Mouse (Mus musculus): ENCODE data around the gene Tcf7l2.

Tcf7l2 gene

GRCm38 (mm10) chr19:55857328-55857727 is 115.7 kb downstream of the Tcf7l2 start:
- DNase-seq (ENCODE audit: low read depth in 1 of 2, low spot score in 2 of 2): no peak

- no peak for DNase-seq (ENCODE audit: low read depth in 1 of 2, low spot score in 2 of 2)
Observed at GRCm38 (mm10) chr19:55860009-55860743, 118.6 kb downstream of the Tcf7l2 start.

DNA sequence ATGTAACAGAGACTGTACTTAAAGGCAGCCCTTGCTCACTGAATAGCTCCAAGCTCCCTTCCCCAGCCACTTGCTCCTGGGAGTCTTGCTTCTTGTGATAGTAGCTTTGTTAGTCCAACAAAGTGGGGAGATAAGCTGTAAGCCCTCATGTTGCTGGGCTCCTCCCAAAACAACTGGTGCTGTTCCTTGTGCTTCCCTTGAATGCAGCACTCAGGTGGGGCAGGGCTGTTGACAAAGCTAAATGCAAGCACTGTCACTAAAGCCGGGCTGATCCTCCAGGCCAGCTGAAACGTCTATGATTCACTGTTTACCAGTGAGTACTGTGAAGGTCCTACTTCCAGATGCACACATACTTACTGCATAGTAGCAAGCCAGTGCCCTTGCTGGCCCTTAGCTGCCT is 120.1 kb downstream of the Tcf7l2 start:
- no peak for DNase-seq (ENCODE audit: low read depth in 1 of 2, low spot score in 2 of 2)

DNA sequence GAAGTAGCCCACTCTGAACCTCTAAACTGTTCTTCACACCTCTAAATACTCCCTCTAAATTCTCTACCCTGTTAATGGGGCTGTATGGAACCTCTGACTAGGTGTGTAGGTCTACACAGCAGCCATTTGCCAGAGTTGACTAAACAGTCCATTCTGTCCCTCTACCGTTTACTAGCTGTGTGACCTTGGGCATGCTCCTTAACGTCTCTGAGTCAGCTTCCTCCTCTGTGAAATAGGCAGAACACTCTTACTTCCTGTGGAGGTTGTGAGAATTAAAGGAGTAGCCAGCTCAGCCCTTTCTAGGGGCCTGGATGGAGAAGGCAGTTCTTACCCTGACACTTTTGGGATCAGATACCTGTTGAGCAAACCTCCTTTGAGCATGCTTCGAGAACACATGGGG is 120.9 kb downstream of the Tcf7l2 start:
- DNase-seq (ENCODE audit: low read depth in 1 of 2, low spot score in 2 of 2): no peak

- no peak for DNase-seq (ENCODE audit: low read depth in 1 of 2, low spot score in 2 of 2)
Observed at GRCm38 (mm10) chr19:55865049-55865448, 123.4 kb downstream of the Tcf7l2 start.

- DNase-seq (ENCODE audit: low read depth in 1 of 2, low spot score in 2 of 2): peak; percentile 28 to 33
Observed at GRCm38 (mm10) chr19:55865774-55866578, 124.4 kb downstream of the Tcf7l2 start.

GRCm38 (mm10) chr19:55867255-55867654 is 125.6 kb downstream of the Tcf7l2 start:
- no peak for DNase-seq (ENCODE audit: low read depth in 1 of 2, low spot score in 2 of 2)

DNA sequence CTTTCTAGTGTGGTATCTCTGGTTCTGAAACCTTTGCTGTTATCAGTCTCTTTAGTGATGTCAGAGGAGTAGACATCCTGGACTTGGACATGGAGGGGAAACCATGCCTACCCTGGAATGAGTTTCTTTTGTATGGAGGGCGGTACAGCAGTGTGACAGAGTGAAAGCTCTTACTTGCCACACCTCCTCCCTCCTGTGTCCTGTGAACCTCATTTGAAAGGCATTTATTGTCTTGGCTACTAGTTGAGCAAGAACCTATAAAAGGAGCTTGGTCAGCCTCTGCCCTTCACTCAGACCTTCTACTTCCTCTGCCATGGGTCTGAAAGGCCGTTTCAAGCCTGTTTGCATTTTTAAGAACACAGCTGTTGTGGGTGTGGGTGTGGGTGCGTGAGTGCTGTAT is 126.3 kb downstream of the Tcf7l2 start:
- no peak for DNase-seq (ENCODE audit: low read depth in 1 of 2, low spot score in 2 of 2)

DNA sequence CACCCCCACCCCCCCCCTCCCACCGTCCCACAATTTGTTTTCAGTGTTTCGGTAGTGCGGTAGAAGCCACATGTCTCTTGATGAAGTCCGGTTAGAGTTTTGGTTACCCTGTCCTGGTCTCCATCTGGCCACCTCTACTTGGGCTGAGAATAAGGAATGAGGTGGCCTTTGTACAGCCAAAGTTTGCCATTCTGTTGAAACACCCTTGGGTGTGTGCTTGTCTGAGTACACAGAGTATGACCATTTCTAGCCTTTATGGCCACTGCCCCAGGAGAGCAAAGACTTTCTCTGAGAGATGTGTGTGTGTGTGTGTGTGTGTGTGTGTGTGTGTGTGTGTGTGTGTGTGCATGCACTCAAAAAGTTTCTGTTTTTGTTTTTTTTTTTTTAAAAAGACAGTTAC is 127.0 kb downstream of the Tcf7l2 start:
- no peak for DNase-seq (ENCODE audit: low read depth in 1 of 2, low spot score in 2 of 2)

DNA sequence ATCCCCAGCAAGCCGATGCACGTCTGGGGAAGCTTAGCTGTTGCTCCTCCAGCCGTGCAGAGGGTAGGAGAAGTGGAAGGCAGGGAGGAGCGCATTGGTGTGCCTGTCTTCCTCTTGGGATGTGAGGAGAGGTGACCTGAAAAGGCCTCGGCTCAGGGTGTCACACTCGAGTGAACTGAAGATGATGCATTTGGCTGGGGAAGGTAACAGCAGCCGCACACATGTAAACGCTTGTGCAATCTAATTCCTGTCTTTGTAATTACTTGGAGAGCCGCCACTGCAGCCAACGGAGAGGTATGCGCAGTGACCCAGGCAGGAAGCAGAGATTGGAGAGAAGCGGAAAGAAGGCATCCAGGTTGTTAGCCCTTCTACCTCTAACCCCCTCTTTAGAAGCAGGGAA is 129.2 kb downstream of the Tcf7l2 start:
- no peak for DNase-seq (ENCODE audit: low read depth in 1 of 2, low spot score in 2 of 2)

GRCm38 (mm10) chr19:55871496-55871895 is 129.9 kb downstream of the Tcf7l2 start:
- no peak for DNase-seq (ENCODE audit: low read depth in 1 of 2, low spot score in 2 of 2)

DNA sequence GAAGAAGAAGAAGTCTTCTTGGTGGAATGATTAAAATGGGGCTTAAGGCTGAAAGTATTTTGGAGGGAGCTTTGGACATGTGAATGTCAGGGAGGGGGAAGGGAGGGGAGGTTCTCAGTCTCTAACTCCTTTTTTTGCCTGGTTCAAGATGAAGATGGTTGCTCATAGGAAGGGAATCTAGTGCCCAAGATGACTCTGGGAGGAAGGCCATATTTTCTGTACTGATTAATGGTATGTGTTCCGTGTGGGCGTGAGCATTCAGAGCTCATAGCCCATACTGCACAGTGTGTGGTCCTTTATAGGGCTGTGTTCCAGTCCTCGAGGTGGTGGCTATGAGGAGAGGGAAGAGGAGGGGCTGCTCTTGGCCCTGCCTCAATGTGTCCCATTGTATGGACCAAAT is 131.6 kb downstream of the Tcf7l2 start:
- DNase-seq (ENCODE audit: low read depth in 1 of 2, low spot score in 2 of 2): no peak

DNA sequence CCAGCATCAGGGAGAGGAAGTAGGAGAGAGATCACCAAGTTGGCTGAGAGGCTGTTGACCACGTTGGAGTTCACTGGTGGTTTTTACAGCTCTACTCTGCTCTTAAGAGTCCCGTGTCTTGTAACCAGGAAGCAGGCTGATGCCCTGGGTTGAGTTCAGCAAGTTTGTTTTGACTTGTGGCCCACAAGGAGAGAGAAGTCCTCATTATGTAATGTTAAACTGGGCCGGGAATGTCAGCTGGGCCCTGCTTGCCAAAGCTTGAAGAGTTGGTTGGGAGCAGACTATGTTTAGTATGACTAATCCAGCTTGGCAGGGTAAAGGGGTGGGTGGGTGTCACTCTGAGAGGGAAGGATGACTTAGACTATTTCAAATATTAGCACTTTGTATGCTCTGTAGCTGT is 134.9 kb downstream of the Tcf7l2 start:
- DNase-seq (ENCODE audit: low read depth in 1 of 2, low spot score in 2 of 2): no peak

DNA sequence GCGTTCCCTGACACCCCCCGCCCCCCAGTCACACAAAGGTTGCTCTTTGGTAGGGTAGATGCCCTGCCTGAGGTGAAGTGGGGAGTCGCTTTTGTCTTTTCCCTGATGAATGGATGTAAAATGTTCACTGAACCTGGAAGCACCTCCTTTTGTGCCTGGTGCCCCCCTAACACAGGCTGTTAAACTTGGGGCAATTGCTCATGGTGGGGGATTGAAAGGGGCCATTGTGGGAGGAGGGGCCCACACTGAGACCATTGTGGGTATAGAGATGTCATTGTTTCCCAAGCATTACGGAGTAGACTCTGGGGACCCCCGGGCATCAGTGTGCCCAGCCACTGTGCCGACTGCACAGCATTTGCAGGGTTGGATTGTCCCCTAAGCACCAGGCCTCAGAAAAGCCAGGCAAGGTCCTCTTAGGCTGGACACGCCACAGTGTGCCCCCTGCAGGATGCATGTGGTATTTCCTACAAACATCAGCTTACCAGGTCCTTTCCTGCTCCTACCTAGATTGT is 135.8 kb downstream of the Tcf7l2 start:
- DNase-seq (ENCODE audit: low read depth in 1 of 2, low spot score in 2 of 2): peak; percentile 11 to 30

- no peak for DNase-seq (ENCODE audit: low read depth in 1 of 2, low spot score in 2 of 2)
Observed at GRCm38 (mm10) chr19:55880664-55881359, 139.2 kb downstream of the Tcf7l2 start.

- DNase-seq (ENCODE audit: low read depth in 1 of 2, low spot score in 2 of 2): no peak
Observed at GRCm38 (mm10) chr19:55886536-55886935, 144.9 kb downstream of the Tcf7l2 start.

DNA sequence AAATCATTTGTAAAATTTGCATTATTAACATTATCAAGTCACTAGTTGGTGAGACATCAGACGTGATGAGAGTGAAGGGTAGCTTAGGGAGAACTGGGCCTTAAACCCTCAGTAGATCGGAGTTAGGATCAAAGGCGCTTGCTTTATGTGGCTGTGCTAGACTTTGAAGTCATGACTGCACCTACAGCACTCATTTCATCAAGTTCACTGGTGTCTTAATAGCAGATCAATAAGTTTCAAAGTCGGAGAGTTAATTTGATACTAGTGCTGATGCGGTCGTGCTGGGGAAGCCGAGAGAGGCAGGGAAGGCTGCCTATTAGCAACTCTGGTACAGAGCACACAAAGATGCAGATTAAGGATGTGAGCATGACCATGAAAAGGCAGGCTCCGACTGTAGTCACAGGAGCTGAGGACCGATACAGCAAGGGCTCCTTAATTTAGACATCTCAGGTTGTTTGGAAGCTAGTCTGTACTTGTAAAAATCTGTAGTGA is 150.1 kb downstream of the Tcf7l2 start:
- no peak for DNase-seq (ENCODE audit: low read depth in 1 of 2, low spot score in 2 of 2)

GRCm38 (mm10) chr19:55893557-55893956 is 151.9 kb downstream of the Tcf7l2 start:
- no peak for DNase-seq (ENCODE audit: low read depth in 1 of 2, low spot score in 2 of 2)

DNA sequence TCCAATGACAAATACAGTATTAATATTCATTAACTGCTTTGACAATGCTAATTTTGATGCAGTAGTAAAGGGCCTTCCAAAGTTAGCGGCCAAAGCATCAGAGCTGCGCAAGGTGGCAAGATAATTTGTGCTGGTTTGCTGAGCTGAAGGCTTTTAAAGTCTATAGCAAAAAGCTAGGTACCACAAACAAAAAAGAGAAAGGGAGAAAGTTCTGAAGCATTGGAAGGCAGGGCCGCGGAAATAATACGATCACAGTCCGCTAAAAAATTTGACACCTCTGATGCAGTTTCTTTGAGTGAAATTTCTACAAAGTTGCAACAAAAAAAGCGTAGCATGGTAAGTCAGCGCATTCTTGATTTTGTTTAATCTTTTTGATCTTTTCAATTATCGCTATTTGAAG is 152.8 kb downstream of the Tcf7l2 start:
- no peak for DNase-seq (ENCODE audit: low read depth in 1 of 2, low spot score in 2 of 2)

- no peak for DNase-seq (ENCODE audit: low read depth in 1 of 2, low spot score in 2 of 2)
Observed at GRCm38 (mm10) chr19:55895317-55895716, 153.7 kb downstream of the Tcf7l2 start.

DNA sequence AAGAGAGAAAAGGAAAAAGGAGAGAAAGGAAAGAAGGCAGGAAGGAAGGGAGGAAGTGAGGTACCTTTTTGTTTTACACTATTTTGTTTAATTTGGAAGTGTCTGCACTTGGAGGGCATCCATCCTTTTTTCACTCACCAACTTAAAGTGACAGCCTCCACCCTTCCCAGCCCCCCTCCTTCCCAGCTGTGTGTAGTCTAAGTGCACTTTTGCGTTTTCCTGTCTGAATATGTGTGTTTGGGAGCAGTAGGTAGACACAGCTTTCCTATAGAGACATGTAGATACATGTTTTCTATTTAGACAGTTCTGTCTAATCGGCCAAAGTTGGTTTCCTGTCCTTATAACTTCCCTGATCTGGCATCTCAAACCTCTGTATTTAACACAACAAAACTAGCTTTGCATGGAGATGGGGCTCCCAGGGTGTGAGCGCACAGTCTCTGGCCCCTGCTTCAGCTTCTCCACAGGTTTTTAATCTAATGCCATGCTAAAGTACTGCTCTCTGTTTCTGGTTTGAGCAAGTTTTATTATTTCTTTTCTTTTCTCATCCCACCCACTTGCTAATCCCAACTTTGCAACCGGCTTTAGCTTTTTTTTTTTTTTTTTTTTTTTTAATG is 154.3 kb downstream of the Tcf7l2 start:
- DNase-seq (ENCODE audit: low read depth in 1 of 2, low spot score in 2 of 2): no peak

Data from monocyte, adult 2 months (primary cell).